Mouse (Mus musculus) midbrain, embryonic 14.5 days (tissue): ENCODE measurements around the gene Ccr7. TPM values are rescaled to one million over a fixed set of nuclear protein-coding genes. Genes with fewer than 3 reads are reported as not detected.

Experiments
- ATAC-seq: fragments of 200-750 bp; cut with Nextera tagmentation; 2 replicates; pipeline ENCODE4 v1.8.0; 2017; ENCODE audit warnings: moderate number of reproducible peaks, moderate library complexity; ENCODE audit not compliant: low FRiP score, low TSS enrichment
- DNase-seq: peaks from one replicate; pipeline ENCODE4 v3.0.0-alpha.2; 2015
- H3K27ac ChIP-seq: fragments of 300-500 bp; sonication (generic); replicated peaks from 2 replicates; pipeline ENCODE4 v1.5.1; 2014; ENCODE audit warnings: mild to moderate bottlenecking, low read depth, low read length, moderate library complexity
- H3K27me3 ChIP-seq: fragments of 300-500 bp; sonication (generic); 2 replicates; pipeline ENCODE4 v1.6.1; 2014; ENCODE audit warnings: low read length, control low read depth, mixed read lengths; ENCODE audit not compliant: control insufficient read depth, insufficient read depth
- H3K36me3 ChIP-seq: fragments of 300-500 bp; sonication (generic); 2 replicates; pipeline ENCODE4 v1.6.1; 2014; ENCODE audit warnings: low read length, control low read depth; ENCODE audit not compliant: control insufficient read depth, insufficient read depth
- H3K4me1 ChIP-seq: fragments of 300-500 bp; sonication (generic); 2 replicates; pipeline ENCODE4 v1.6.1; 2014; ENCODE audit warnings: mild to moderate bottlenecking, antibody characterized with exemption, low read length, control low read depth; ENCODE audit not compliant: control insufficient read depth, insufficient read depth
- H3K4me2 ChIP-seq: fragments of 300-500 bp; sonication (generic); 2 replicates; pipeline ENCODE4 v1.6.1; 2014; ENCODE audit warnings: mild to moderate bottlenecking, low read length, moderate library complexity
- H3K4me3 ChIP-seq: fragments of 300-500 bp; sonication (generic); replicated peaks from 2 replicates; pipeline ENCODE4 v1.5.1; 2014; ENCODE audit warnings: low read depth, low read length
- H3K9ac ChIP-seq: fragments of 300-500 bp; sonication (generic); replicated peaks from 2 replicates; pipeline ENCODE4 v1.6.1; 2014; ENCODE audit warnings: mild to moderate bottlenecking, low read length, moderate library complexity
- H3K9me3 ChIP-seq: fragments of 300-500 bp; sonication (generic); 2 replicates; pipeline ENCODE4 v1.6.1; 2016; ENCODE audit warnings: low read length, control low read depth, mixed read lengths; ENCODE audit not compliant: control insufficient read depth
- WGBS: fragments of 180-500 bp; shearing (Covaris S2); extraction: QIAGEN DNeasy Blood & Tissue Kit; methylation state at CpG from one replicate; pipeline ENCODE4 v1.1.7; 2014; 5-methylcytosine and 5-hydroxymethylcytosine counted together
- polyA plus RNA-seq: library from polyadenylated mRNA; unstranded; fragments of >200 nt; fragmentation: Nextera tagmentation; extraction: Ambion mirVana; gene quantifications from 2 replicates; pipeline ENCODE4 v1.2.1, GENCODE M21; 2014

Ccr7 gene
- polyA plus RNA-seq, 1 experiment from 2014 or later: 0.45 TPM

DNA sequence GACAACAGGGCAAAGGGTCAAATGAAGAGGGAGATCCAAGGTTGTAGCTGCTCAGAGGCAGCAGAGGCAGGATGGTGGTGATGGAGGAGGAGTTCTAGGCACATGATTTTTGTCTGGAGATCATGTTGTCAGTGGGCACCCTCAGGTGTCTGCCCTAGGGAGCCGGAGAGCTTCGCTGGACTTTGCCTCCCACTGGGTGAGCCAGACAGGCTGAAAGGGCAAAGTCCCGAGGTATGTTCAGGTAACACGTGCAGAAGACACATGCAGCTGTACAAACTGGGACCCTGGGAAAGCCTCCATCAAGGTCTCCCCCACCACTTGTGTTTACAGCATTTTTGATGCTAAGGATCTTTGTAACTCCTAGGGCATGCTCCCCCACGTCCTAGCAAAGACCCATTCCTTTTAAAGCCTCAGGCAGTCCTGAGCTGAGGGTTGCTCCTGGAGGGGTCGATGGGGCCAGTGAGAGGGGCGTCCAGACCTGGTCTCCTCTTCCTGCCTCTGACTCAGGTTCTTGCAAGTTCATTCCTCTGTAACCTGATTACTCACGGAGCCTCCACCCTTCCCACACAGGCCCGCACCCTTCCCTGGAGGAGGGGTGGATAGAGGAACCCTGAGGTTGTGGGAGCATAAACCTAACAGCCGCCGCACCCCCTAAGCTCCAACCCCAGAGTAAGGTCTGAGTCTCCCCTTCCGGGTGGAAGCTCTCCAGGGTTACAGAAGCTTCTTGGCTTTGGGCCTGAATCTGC, 48.7 kb downstream of the Ccr7 start:
- H3K27ac ChIP-seq: no peak overlapping the region
- WGBS: 78% methylated on average over 12 of the region's 12 CpGs
- no peaks in the 10 kb centered on the region for H3K9me3 ChIP-seq
- H3K9ac ChIP-seq: no peak overlapping the region
- H3K27me3 ChIP-seq: no peaks in the 10 kb centered on the region
- DNase-seq: no peak
- H3K36me3 ChIP-seq: no peaks in the 10 kb centered on the region
- no peak for ATAC-seq
- H3K4me3 ChIP-seq: no peak overlapping the region
- H3K4me1 ChIP-seq: no peaks in the 10 kb centered on the region
- H3K4me2 ChIP-seq: no peak overlapping the region

DNA sequence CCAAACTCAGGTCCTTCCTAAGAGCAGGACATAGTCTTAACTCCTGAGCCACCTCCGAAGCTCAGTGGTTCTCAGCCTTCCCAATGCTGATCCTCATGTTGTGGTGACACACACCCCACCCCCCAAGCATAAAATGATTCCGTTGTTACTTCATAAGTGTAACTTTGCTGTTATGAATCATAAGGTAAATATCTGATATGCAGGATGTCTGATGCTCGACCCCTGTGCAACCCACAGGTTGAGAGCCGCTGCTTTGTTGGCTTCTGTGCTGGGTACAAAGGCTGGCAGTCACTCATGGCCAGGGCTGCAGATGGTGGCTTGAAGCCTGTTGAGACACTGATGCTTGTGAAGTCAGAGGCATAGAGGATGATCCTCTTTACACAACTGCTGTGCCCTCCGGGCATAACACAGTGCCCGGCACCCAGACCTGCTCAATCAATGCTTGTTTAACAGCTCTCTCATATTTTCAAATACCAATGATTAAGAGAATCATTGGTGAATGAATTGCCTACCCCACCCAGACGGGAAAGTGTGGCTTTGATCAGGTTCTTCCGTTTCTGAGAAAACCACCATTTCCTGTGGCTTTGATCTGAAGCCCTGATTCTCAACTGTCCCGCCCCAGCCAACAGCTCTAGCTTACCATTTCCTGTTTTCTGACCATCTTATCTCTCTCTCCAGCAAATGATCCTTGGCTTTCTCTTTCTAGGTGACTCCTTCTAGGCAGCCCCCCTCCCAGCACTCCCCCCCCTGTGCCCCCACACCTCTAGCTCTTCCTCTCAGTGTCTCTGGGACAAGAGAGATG, 50.1 kb downstream of the Ccr7 start:
- no peak overlapping the region for H3K4me2 ChIP-seq
- no peaks in the 10 kb centered on the region for H3K9me3 ChIP-seq
- H3K4me3 ChIP-seq: no peak overlapping the region
- no peak for ATAC-seq
- H3K27ac ChIP-seq: no peak overlapping the region
- WGBS: 86% methylated on average over 9 of the region's 9 CpGs
- no peaks in the 10 kb centered on the region for H3K36me3 ChIP-seq
- no peaks in the 10 kb centered on the region for H3K4me1 ChIP-seq
- DNase-seq: no peak
- no peaks in the 10 kb centered on the region for H3K27me3 ChIP-seq
- H3K9ac ChIP-seq: no peak overlapping the region

DNA sequence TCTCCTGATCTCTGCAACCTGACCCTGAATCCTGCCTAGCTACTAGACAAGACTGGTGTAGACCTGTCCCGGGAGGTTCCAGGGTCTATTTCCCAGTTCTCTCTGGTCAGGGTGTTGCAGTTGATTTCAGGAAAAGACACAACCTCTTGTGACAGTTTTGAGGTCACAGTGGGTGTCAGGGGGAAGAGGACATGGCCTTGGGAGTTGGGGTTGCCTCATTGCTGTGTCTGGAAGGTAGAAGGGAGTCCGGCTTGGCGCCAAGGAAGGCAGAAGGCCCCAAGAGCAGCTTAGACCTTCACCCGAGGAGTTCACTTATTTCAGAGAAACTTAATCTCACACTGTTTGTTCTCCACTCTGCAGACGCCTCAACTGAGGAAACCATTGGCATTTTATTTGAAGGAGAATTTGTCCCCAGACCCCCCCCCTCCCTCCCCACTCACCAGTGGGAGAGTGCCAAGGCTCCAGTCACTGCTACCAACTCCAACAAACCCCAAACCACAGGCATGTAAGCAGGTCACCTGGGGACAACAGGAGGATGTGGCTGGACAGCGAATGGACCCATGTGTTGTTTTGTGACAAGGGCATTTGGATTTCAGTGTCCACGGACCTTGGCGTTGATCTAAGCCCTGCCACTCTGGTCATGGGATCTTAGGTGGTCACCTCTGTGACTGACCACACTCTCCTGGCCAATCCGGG, 52.2 kb downstream of the Ccr7 start:
- H3K4me3 ChIP-seq: no peak overlapping the region
- no peaks in the 10 kb centered on the region for H3K9me3 ChIP-seq
- H3K36me3 ChIP-seq: no peaks in the 10 kb centered on the region
- 80% methylated on average over 9 of the region's 9 CpGs for WGBS
- DNase-seq (no peak), ATAC-seq (no peak)
- H3K4me1 ChIP-seq: no peaks in the 10 kb centered on the region
- no peak overlapping the region for H3K9ac ChIP-seq
- H3K4me2 ChIP-seq: no peak overlapping the region
- H3K27me3 ChIP-seq: no peaks in the 10 kb centered on the region
- no peak overlapping the region for H3K27ac ChIP-seq

DNA sequence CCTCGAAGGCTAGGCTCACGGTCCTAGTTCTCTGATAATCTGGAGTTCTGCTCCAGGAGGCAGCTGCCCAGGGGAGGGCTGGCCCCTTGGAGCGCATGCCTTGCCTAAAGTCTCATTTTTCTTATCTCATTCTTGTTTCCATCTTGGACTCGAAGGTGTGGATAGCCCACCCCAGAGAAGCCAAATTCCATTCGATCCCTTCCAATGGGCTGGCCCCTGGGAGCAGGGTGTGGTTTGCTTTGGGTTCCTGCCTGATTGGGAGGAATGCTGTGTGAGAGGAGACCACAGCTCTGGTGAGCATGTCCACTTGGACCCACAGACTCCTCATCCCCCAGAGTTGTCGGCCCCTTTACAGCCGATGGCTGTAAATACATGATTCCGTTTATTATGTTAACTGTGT, 53.2 kb downstream of the Ccr7 start:
- 90% methylated on average over 8 of the region's 8 CpGs for WGBS
- no peak for DNase-seq
- no peak overlapping the region for H3K4me3 ChIP-seq
- H3K27me3 ChIP-seq: no peaks in the 10 kb centered on the region
- no peak overlapping the region for H3K9ac ChIP-seq
- no peaks in the 10 kb centered on the region for H3K9me3 ChIP-seq
- no peak overlapping the region for H3K27ac ChIP-seq
- H3K36me3 ChIP-seq: no peaks in the 10 kb centered on the region
- H3K4me1 ChIP-seq: no peaks in the 10 kb centered on the region
- H3K4me2 ChIP-seq: no peak overlapping the region
- no peak for ATAC-seq

DNA sequence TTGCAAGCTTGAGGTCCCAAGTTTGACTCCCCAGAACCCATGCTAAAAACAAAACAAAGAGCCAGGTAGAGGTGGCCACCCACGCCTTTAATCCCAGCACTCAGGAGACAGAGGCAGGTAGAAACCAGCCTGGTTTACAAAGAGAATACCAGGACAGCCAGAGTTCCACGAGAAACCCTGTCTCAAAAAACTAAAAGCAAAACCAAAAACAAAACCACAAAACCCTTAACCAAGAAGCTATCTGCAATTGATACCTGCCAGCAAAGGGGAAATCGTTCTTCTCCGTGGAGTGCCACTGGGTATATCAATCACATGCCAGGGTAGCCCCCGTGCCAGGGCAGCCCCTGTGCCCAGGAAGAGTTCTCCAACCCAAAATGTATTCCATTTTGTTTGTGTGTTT, 54.7 kb downstream of the Ccr7 start:
- Histone ChIP-seq H3K4me2 (no peak overlapping the region), H3K27ac (no peak overlapping the region), H3K36me3 (no peaks in the 10 kb centered on the region), H3K9me3 (no peaks in the 10 kb centered on the region), H3K27me3 (no peaks in the 10 kb centered on the region), H3K4me1 (no peaks in the 10 kb centered on the region), H3K9ac (no peak overlapping the region), H3K4me3 (no peak overlapping the region)
- ATAC-seq: no peak
- WGBS: 85% methylated on average over 5 of the region's 5 CpGs
- DNase-seq: no peak

DNA sequence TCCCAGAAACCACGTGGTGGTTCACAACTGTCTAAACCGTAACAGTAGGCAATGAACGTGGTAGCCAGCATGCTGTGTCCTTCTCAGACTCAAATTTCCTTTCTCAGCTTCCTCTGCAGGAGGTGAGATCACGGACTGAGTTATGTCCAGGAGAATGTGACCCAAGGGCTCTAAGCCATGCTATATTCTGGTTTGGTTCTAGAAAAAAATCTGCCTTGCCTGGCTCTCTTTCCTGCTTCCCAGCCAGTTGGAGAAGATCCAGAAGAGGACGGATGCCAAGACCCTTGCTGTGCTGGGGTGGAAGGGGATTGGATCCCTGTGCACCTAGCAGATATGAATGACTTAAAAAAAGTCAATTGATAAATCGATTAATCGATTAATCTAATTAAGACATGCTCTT, 55.4 kb downstream of the Ccr7 start:
- DNase-seq: no peak
- Histone ChIP-seq H3K36me3 (no peaks in the 10 kb centered on the region), H3K9me3 (no peaks in the 10 kb centered on the region), H3K4me3 (no peak overlapping the region), H3K27me3 (no peaks in the 10 kb centered on the region), H3K27ac (no peak overlapping the region), H3K9ac (no peak overlapping the region), H3K4me1 (no peaks in the 10 kb centered on the region), H3K4me2 (no peak overlapping the region)
- 87% methylated on average over 7 of the region's 7 CpGs for WGBS
- ATAC-seq: no peak

DNA sequence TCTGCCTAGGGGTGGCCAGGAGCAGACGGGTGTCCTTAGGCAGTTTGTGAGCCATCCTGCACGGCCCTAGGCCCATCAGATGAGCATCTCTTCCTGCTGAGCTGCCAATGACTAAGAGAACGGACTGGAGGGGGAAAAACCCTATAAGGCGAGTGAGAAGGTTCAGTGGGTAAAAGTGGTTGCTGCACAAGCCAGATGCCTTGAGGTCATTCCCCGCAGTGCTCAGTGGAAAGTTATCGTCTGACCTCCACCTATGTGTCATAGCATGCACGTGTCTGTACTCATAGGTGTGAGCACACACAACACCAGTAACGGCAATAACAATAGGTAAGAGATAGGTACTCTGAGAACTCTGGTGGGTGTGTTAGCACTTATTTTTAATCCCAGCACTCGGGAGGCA, 56.0 kb downstream of the Ccr7 start:
- ATAC-seq (no peak), DNase-seq (no peak)
- Histone ChIP-seq H3K27me3 (no peaks in the 10 kb centered on the region), H3K27ac (no peak overlapping the region), H3K36me3 (no peaks in the 10 kb centered on the region), H3K9me3 (no peaks in the 10 kb centered on the region), H3K4me2 (no peak overlapping the region), H3K4me1 (no peaks in the 10 kb centered on the region), H3K9ac (no peak overlapping the region), H3K4me3 (no peak overlapping the region)
- 89% methylated on average over 9 of the region's 9 CpGs for WGBS

DNA sequence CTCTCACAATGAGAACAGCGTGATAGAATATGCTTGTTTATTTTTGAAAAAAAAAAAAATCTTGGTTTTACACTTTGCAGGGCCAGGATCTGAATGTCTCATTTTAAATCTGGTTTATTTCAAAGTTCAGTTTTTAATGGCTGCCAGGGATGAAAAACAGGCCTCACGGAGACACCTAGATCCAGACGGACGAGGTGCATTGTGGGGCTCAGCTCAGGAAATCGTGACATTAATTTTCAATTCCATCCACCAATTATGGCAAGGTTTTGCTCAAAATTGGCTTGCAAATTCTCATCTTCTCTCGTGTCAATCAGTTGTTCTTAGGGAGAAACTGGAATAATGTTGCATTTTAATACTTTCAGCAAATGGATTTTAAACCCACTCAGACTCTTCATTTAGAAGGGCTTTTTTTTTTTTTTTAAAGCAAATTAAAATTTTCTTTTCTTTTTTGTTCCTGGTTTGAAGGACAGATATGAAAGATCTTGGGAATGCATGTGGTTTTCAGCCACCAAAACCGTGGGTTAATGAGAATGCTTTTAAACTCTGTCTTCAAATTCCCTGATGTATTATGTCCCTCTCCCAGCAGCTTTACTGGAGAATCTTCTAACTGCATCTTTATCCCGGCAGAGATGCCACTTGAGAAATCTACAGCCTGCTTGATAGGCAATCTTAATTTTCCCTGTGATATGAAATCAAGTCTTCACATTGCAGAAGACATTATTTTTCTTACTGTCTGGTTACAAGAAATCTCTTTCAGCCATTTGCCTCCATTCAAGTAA, 57.7 kb downstream of the Ccr7 start:
- Histone ChIP-seq H3K9ac (no peak overlapping the region), H3K4me2 (no peak overlapping the region), H3K36me3 (no peaks in the 10 kb centered on the region), H3K9me3 (no peaks in the 10 kb centered on the region), H3K4me1 (no peaks in the 10 kb centered on the region), H3K4me3 (no peak overlapping the region), H3K27me3 (no peaks in the 10 kb centered on the region), H3K27ac (0 out of 2 replicates have a peak overlapping the region, but pooled peaks have one; percentile 2)
- ATAC-seq (no peak), DNase-seq (peak; percentile 40)
- WGBS: 61% methylated on average over 8 of the region's 8 CpGs
